Mouse (Mus musculus): Measurements from ENCODE around the gene Cycs.

- TF ChIP-seq POLR2A (IDR thresholded peaks at IDR 0.05; ENCODE audit: borderline replicate concordance, insufficient read depth, low read length) (no peak), CTCF (IDR thresholded peaks at IDR 0.05; ENCODE audit: borderline replicate concordance, insufficient read depth, low read depth, low read length) (no peak)
Measured at GRCm38 (mm10) chr6:50563651-50564050, 2.7 kb downstream of the Cycs start.
